21 mouse cellular contexts compared by ENCODE assay signal in the genomic region with DNA sequence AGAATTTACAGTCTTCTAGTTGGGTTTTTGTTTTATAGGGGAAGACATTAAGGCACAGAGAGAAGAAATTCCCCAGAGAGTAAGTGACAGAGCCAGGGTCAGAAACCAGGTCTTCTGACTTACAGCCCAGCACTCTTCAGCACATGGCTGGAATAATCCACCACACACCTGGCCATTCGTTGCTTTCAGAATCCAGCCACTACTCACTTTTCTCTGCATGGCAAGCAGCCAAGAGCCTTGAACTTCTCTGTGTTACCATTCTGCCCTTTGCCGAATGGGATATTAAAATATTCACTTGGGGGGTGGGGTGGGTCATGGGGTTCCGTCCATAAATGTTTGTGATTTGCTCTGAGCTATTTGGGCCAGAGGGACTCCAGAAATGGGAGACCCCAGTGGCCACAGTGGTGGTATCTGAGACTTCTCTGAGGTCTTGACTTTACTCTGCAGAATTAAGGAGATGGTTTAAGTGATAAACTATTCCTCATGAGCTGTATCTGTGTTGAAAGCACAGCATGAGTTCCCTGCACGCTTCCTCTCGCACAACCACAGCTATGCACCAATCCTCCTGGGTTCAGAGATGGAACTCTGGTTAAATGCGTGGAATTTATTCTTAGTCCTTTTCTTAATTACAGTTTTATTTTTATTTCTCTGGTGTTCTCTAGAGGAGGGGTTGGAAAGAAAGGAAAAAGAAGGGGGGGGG.
DNase-seq lines count a peak whose midpoint lies in the region; ATAC-seq and TF ChIP-seq lines count a peak whose summit lies in the region.
"Had no signal": no experiment of that assay in that cellular context is flagged by ENCODE, and none has a peak within 500 bp of the region (broad histone marks: within the 10 kb centered on the region; RNA-seq: fewer than 3 reads in every experiment).

No protein-coding gene starts in this region.

- no peak overlapping the region for H3K4me2 ChIP-seq in embryonic facial prominence, embryonic 15.5 days (replicated peaks)
- H3K4me2 ChIP-seq in limb, embryonic 12.5 days: no peak overlapping the region
- H3K4me2 ChIP-seq: forebrain, embryonic 13.5 days; heart, embryonic 11.5 days; hindbrain, embryonic 15.5 days; liver, embryonic 12.5 days; lung, embryonic 15.5 days had no signal

- TF ChIP-seq POLR2A in thymus, adult 2 months (IDR thresholded peaks at IDR 0.05; ENCODE audit: control insufficient read depth, extremely low read depth, insufficient read depth, low read length, poor library complexity): no peak

- H3K9me3 ChIP-seq in embryonic facial prominence, embryonic 15.5 days (replicated peaks): no peaks in the 10 kb centered on the region
- no peaks in the 10 kb centered on the region for H3K9me3 ChIP-seq in limb, embryonic 12.5 days
- H3K9me3 ChIP-seq: forebrain, embryonic 13.5 days; hindbrain, embryonic 15.5 days; liver, embryonic 12.5 days; lung, embryonic 15.5 days had no signal

- no peak overlapping the region for H3K4me3 ChIP-seq in embryonic facial prominence, embryonic 15.5 days (replicated peaks)
- H3K4me3 ChIP-seq in limb, embryonic 12.5 days (replicated peaks): no peak overlapping the region
- no peak overlapping the region for H3K4me3 ChIP-seq in thymus, adult 2 months (ENCODE audit: control insufficient read depth, insufficient read depth, low read length)
- H3K4me3 ChIP-seq: forebrain, embryonic 13.5 days; hindbrain, embryonic 15.5 days; liver, embryonic 12.5 days; lung, embryonic 15.5 days; myocyte had no signal

- H3K27me3 ChIP-seq in embryonic facial prominence, embryonic 15.5 days: no peaks in the 10 kb centered on the region
- H3K27me3 ChIP-seq in limb, embryonic 12.5 days: no peaks in the 10 kb centered on the region
- no peaks in the 10 kb centered on the region for H3K27me3 ChIP-seq in thymus, adult 2 months (ENCODE audit: control insufficient read depth, insufficient read depth, low read length)
- H3K27me3 ChIP-seq: forebrain, embryonic 13.5 days; hindbrain, embryonic 15.5 days; liver, embryonic 12.5 days; lung, embryonic 15.5 days had no signal

- H3K9ac ChIP-seq in embryonic facial prominence, embryonic 15.5 days: no peak overlapping the region
- no peak overlapping the region for H3K9ac ChIP-seq in limb, embryonic 12.5 days (replicated peaks)
- H3K9ac ChIP-seq: forebrain, embryonic 13.5 days; hindbrain, embryonic 15.5 days; liver, embryonic 12.5 days; lung, embryonic 15.5 days had no signal

- 39% methylated on average over 6 of the region's 6 CpGs for WGBS in embryonic facial prominence, embryonic 15.5 days
- WGBS in limb, embryonic 12.5 days: 51% methylated on average over 6 of the region's 6 CpGs
- WGBS in thymus, adult 2 months: 86% methylated on average over 6 of the region's 6 CpGs

- peak overlapping the region; percentile 51; the same call in 1 of the 2 replicates for H3K27ac ChIP-seq in embryonic facial prominence, embryonic 15.5 days (replicated peaks)
- no peak overlapping the region; the same call in 1 of the 2 replicates for H3K27ac ChIP-seq in limb, embryonic 12.5 days
- no peak overlapping the region for H3K27ac ChIP-seq in thymus, adult 2 months (ENCODE audit: control insufficient read depth, insufficient read depth, low read length)
- H3K27ac ChIP-seq: forebrain, embryonic 13.5 days; hindbrain, embryonic 15.5 days; liver, embryonic 12.5 days; lung, embryonic 15.5 days had no signal

- H3K4me1 ChIP-seq in embryonic facial prominence, embryonic 15.5 days: 0 out of 2 replicates have a peak, but pooled peaks cover 9% of the 10 kb centered on the region
- H3K4me1 ChIP-seq in limb, embryonic 12.5 days (replicated peaks): 0 out of 2 replicates have a peak, but pooled peaks cover 8% of the 10 kb centered on the region
- no peaks in the 10 kb centered on the region for H3K4me1 ChIP-seq in thymus, adult 2 months (replicated peaks; ENCODE audit: control insufficient read depth, insufficient read depth, low read length)
- H3K4me1 ChIP-seq: forebrain, embryonic 13.5 days; hindbrain, embryonic 15.5 days; liver, embryonic 12.5 days had no signal

- peak; percentile 7 for DNase-seq in embryo, embryonic 11 days
- no peak for DNase-seq in embryo, embryonic 10 days (ENCODE audit: low spot score)
- DNase-seq in left cerebral cortex, postnatal 4 days: peak; percentile 2
- no peak for DNase-seq in left cerebral cortex, postnatal 14 days (ENCODE audit: low spot score in 2 of 2)
- DNase-seq in thymus, adult 2 months: no peak
- DNase-seq: B cell, adult 2 months; cerebellum, adult 11-12 months; cerebellum, postnatal 25 days; heart, postnatal 14 days; midbrain, embryonic 14.5 days; retina, postnatal 1 day; thymus, adult 18-20 months had no signal

- ATAC-seq in embryonic facial prominence, embryonic 15.5 days (ENCODE audit: insufficient number of reproducible peaks, low FRiP score, low TSS enrichment, low read depth): 0 out of 2 replicates have a peak, but pooled peaks have one; percentile 19
- ATAC-seq in limb, embryonic 12.5 days (ENCODE audit: insufficient number of reproducible peaks, insufficient read depth, low FRiP score, low TSS enrichment, low read depth): peak; percentile 66
- ATAC-seq: forebrain, embryonic 13.5 days; intestine, postnatal 0 days; liver, embryonic 12.5 days had no signal

- intact Hi-C loops in left cerebral cortex, postnatal 4 days (cut with DNase I): no loop called here
- intact Hi-C loops in left cerebral cortex, postnatal 14 days (cut with DNase I): loop anchor here (2.0 kb wide), 1 partner anchor 1045 kb away; no protein-coding TSS in a partner anchor

- H3K36me3 ChIP-seq in embryonic facial prominence, embryonic 15.5 days: no peaks in the 10 kb centered on the region
- no peaks in the 10 kb centered on the region for H3K36me3 ChIP-seq in limb, embryonic 12.5 days
- no peaks in the 10 kb centered on the region for H3K36me3 ChIP-seq in thymus, adult 2 months (ENCODE audit: control insufficient read depth, insufficient read depth, low read length)
- H3K36me3 ChIP-seq: hindbrain, embryonic 15.5 days; liver, embryonic 12.5 days; lung, embryonic 15.5 days had no signal

- TF ChIP-seq CTCF in thymus, adult 2 months (IDR thresholded peaks at IDR 0.05; ENCODE audit: borderline replicate concordance, control insufficient read depth, extremely low read depth, insufficient read depth, low read length, poor library complexity): no peak

Comparison
In these comparisons a context has a peak if more than half of its experiments do, and no peak if none do; other contexts are left out.
1. DNase-seq: peak in embryo, embryonic 11 days (single experiment) and left cerebral cortex, postnatal 4 days (single experiment); none in embryo, embryonic 10 days (single experiment), left cerebral cortex, postnatal 14 days (0 of 2) and thymus, adult 2 months (single experiment).